Mouse (Mus musculus) lung, adult 2 months (tissue): Measurements from ENCODE around the gene Trpv2.

Experiments
- CTCF ChIP-seq: fragments of 200-500 bp; IDR thresholded peaks from 2 replicates; pipeline ENCODE4 v1.5.1; 2011; ENCODE audit warnings: mild to moderate bottlenecking, low read length, control low read depth; ENCODE audit not compliant: insufficient read depth
- POLR2A ChIP-seq: fragments of 200-500 bp; IDR thresholded peaks from 2 replicates; pipeline ENCODE4 v1.6.1; 2011; ENCODE audit warnings: low read depth, mild to moderate bottlenecking, control low read depth, low read length, borderline replicate concordance; ENCODE audit errors: extremely low read depth

GRCm38 (mm10) chr11:62621586-62622283 is 47.4 kb downstream of the Trpv2 start:
- TF ChIP-seq CTCF (no peak), POLR2A (no peak)
